Mouse (Mus musculus) liver, adult (tissue): ENCODE results near the gene H2-M10.2.

Source experiments
- GATA4 ChIP-seq: IDR thresholded peaks from 2 replicates; pipeline ENCODE4 v1.6.1; 2014; ENCODE audit warnings: mild to moderate bottlenecking, low read length; ENCODE audit not compliant: insufficient replicate concordance

Gene H2-M10.2

GRCm38 (mm10) chr17:36286390-36286789 lies at the start of gene H2-M10.2:
TSS of gene H2-M10.2 (minus strand) at chr17:36286490.
- TF ChIP-seq GATA4: no peak

GRCm38 (mm10) chr17:36326055-36326454 lies 39.8 kb upstream of the H2-M10.2 start, which contains the start of gene H2-M10.1:
TSS of gene H2-M10.1 (minus strand) at chr17:36326155.
- TF ChIP-seq GATA4: no peak

- no peak for TF ChIP-seq GATA4
Measured at GRCm38 (mm10) chr17:36315689-36316253, 29.5 kb upstream of the H2-M10.2 start.

GRCm38 (mm10) chr17:36315041-36315688 lies 28.9 kb upstream of the H2-M10.2 start:
- TF ChIP-seq GATA4: no peak

- no peak for TF ChIP-seq GATA4
Measured at GRCm38 (mm10) chr17:36314511-36314910, 28.2 kb upstream of the H2-M10.2 start.

- no peak for TF ChIP-seq GATA4
Measured at GRCm38 (mm10) chr17:36309293-36309692, 23.0 kb upstream of the H2-M10.2 start.

GRCm38 (mm10) chr17:36281521-36282245 lies 4.6 kb downstream of the H2-M10.2 start:
- no peak for TF ChIP-seq GATA4

GRCm38 (mm10) chr17:36274776-36275175 lies 11.5 kb downstream of the H2-M10.2 start:
- no peak for TF ChIP-seq GATA4

GRCm38 (mm10) chr17:36273796-36274195 lies 12.5 kb downstream of the H2-M10.2 start:
- no peak for TF ChIP-seq GATA4

- TF ChIP-seq GATA4: no peak
Measured at GRCm38 (mm10) chr17:36272643-36273366, 13.5 kb downstream of the H2-M10.2 start.

GRCm38 (mm10) chr17:36271586-36272256 lies 14.6 kb downstream of the H2-M10.2 start, which contains the start of gene Trim39:
TSS of gene Trim39 (minus strand) at chr17:36272247.
- TF ChIP-seq GATA4: 0 out of 2 replicates have a peak, but pooled peaks have one; percentile 44

- TF ChIP-seq GATA4: no peak; the same call in 1 of the 2 replicates
Measured at GRCm38 (mm10) chr17:36270956-36271585, 15.2 kb downstream of the H2-M10.2 start.

- TF ChIP-seq GATA4: no peak
Measured at GRCm38 (mm10) chr17:36265834-36266233, 20.5 kb downstream of the H2-M10.2 start.

- no peak for TF ChIP-seq GATA4
Measured at GRCm38 (mm10) chr17:36264273-36264925, 21.9 kb downstream of the H2-M10.2 start.
